Mouse (Mus musculus): ENCODE measurements at regions not wholly inside any gene's neighbourhood (a gene's known extent, or its start where the extent isn't known, plus 50 kb on each side); places are given as distances from the start of the nearest gene placed in this dataset.

DNA sequence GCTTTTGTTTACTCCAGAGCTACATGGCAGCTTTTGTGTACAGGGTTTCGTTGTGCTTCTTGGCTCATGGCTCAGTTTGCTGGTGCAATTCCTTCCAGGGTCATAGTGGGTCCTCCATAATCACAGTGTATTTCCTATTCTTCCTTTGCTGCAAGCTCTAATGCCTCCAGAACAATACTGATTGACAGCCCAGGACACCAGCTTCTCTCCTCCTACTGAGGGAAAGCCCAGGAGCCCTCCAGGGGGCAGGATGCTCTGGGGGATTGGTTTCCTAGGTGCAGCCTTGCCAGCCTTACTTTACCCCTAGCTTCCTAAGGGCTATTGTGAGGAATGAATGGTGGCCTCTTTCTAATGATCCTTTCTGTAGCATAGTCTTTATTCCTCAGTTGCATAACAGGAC, 224.6 kb downstream of the Ice1 start:
- in situ Hi-C loops (cut with MboI; ENCODE audit: unreplicated experiment in 2 of 2) = no loop called here

DNA sequence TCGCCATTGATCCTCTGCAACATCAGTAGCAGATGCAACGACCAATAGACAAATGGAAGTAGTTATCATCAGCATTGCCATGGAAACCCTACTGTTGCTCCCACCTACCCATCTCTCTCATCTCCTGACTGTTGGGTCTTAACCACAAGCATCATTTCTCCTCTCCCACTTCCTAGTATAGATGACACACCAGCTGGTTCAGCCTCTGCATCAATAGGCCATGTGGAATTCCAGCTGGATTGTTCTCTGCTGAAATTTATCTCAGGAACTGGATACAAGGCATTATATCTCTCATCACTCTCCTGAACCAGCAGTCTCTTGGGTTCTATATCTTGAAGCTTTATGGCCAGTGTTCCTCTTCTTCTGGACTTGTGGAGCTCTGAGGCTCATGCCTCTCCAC, 219.3 kb downstream of the Ice1 start:
- in situ Hi-C loops (cut with MboI; ENCODE audit: unreplicated experiment in 2 of 2) = no loop called here

DNA sequence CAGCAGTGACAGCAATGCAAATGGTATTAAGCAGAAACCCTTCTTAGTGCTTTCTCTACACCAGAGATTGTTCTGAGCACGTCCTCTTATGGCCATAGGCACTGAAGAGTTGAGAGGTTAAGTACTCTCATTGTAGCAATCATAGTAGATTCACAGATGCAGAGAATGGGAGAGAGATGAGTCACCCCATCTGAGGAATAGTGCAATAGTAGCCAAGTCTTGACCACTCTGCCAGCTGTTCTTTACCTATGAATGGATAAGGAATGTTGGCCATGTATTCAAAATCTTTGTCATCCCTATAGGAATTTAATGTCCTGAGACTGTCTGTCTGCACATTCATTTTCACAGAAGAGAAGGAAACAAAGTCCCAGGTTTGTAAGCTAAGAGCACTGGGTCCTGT, 198.0 kb downstream of the Ice1 start:
- in situ Hi-C loops (cut with MboI; ENCODE audit: unreplicated experiment in 2 of 2) = no loop called here

DNA sequence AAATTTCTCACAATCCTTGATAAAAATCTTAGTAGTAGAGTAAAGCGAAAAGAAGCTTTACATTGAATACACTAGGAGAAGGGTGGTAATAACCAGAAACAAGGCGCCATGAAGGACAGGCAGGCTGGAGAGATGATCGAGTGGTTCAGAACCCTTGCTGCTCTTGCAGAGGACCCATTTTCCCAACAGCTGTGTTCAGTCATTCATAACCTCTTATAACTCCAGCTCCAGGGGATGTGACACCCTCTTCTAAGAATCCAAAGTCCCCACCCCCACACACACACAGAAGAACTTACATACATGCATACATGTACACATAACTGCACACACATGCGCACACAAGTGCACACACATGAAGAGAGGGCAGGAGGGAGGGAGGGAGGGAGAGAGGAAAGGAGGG, 190.5 kb downstream of the Ice1 start:
- in situ Hi-C loops (cut with MboI; ENCODE audit: unreplicated experiment in 2 of 2) = no loop called here

DNA sequence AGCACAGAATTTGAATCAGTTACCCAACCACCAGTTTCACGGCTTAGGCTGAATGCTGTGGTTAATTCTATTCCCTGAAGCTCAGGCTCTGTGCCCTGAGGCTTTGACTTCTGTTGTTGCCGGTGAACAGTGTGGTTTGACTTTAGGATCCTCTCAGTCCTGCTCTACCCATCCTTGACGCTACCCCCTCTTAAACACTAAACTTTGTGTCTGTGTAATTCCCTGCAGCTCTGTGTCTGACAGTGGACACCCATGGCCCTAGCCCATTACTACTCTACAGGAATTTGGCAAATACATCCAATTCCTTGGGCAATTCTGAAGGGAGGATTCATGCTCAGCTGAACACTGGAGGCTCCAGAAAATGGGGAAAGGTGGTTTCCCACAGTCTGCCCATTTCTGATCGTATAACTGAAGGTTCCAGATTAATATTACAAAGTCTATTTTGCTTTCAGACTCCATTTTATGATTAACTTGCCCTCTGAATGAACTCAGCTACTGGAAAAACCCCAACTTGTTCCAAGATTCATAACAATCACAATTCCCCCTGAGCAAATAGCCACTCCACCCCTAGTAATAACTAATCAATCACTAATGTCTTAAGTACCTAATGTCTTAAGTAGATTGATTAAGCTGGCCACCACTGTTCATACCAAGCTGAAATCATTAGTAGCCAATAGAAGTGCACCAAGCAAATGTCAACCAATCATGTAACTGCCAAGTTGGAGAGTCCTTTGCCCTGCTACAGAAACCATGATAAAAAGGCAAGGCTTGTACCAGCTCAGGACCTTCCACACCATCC, 182.6 kb downstream of the Ice1 start:
- in situ Hi-C loops (cut with MboI; ENCODE audit: unreplicated experiment in 2 of 2) = no loop called here

DNA sequence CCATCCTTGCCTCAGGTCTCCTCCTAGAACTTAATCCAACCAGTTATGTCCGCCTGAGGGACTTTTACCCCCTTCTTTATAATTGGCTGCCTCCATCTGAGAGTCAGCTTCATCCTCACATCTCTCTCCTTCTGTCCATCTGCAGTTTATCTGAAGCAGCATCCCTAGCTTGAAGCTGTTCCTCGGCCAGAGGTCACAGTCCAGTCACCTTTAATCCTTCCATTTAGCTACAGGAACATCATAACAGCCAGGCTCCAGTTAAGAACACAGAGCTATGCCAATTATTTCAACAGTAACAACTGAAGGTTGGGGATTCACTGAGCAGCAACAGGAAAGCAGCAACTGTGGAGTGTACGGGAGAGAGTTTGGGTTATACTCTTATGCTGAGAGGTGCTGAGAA, 179.0 kb downstream of the Ice1 start:
- in situ Hi-C loops (cut with MboI; ENCODE audit: unreplicated experiment in 2 of 2) = no loop called here

DNA sequence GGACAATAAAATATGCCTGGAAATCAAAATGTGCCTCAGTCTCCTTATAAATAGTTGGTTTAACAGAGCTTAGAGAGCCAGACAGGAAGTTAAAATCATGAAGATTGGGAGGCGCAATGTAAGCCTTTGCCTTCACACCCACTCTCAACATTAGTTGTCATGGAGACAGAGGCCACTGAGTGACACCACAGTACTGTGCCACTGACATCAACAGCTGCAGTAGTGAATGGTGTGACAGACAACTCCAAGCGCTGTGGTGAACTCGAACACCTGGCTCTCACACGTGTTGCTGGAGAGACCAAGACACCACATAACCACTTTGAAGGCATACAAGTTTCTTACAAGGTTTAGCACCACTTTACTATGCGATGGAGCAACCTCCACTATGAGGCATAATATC, 172.4 kb downstream of the Ice1 start:
- in situ Hi-C loops (cut with MboI; ENCODE audit: unreplicated experiment in 2 of 2) = no loop called here

DNA sequence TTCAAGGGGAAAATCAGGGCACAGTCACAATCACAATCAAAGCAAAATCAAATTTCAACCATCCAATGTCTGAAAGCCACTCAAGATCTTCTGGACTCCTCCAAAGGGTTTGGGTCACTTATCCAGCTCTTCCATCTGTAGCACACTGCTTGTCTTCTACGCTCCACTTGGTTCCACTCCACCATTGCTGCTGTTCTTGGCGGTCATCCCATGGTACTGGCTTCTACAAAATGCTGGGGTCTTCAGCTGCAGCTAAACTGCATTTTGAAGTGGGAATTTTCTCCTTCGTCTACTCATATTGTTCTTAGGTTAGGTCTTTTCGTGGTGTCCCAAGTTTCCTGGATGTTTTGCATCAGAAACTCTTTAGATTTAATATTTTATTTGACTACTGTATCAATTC, 162.7 kb downstream of the Ice1 start:
- in situ Hi-C loops (cut with MboI; ENCODE audit: unreplicated experiment in 2 of 2) = no loop called here

DNA sequence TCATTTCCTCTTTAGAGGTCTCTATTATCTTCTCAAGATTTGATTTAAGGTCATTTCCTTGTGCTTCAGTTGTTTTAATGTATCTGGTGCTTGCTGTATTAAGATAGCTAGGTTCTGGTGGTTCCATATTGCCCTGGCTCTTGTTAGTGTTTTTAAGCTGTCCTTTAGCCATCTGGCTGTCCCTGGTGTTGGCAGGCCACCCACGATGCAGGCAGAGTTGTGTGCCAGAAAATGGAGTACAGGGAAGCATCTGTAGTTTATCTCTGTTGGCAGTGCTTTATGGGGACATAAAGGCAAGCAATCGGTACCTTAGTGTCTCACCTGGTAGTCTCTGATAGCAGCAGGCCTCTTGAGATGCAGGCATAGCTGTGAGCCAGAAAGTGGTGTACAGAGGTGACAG, 162.1 kb downstream of the Ice1 start:
- in situ Hi-C loops (cut with MboI; ENCODE audit: unreplicated experiment in 2 of 2) = no loop called here

DNA sequence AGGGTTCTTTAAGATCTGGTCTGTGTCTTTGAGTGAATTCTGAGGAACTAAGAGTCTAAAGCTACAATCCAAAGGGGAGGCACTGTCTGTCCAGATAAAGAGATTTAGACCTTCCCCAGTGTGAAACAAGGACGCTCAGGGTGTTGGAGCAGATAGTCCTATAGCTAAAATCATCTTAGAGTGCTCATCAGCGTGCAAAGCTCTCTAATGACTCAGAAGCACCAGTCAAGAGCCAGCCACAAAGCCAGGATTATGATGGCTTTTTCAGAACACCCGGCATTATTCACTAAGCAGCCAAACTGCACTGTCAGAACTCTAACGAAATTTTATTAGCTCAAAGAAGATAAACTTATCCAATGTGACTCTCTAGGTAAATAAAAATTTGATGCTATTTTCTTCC, 138.1 kb downstream of the Ice1 start:
- in situ Hi-C loops (cut with MboI; ENCODE audit: unreplicated experiment in 2 of 2) = no loop called here

Data from v-Abl transformed pro-B cells (cell line).